Comparison of ENCODE assay signal across 8 mouse cellular contexts in genomic region chr9:60895486-60896110, GRCm38 (mm10).
DNase-seq lines count a peak whose midpoint lies in the region.

No protein-coding gene starts in this region.

- DNase-seq in urinary bladder, postnatal 36 days (ENCODE audit: low spot score in 2 of 2): peak; percentile 60 to 71
- DNase-seq in urinary bladder, postnatal 10 days (ENCODE audit: low spot score): no peak
- peak; percentile 80 to 82 for DNase-seq in cerebellum, postnatal 14 days
- DNase-seq in frontal cortex, postnatal 36 days (ENCODE audit: low spot score in 2 of 2): peak; percentile 41 to 69
- DNase-seq in kidney, postnatal 14 days: peak; percentile 77
- DNase-seq in lung, adult 18-20 months: peak; percentile 36 to 52
- peak; percentile 59 for DNase-seq in ovary, postnatal 36 days (ENCODE audit: low spot score)
- no peak for DNase-seq in c-Kit-positive CD71-positive TER-119-positive erythroid progenitor cells, embryonic 14.5 days (ENCODE audit: low spot score)

Comparison
In these comparisons a context has a peak if more than half of its experiments do, and no peak if none do; other contexts are left out.
1. DNase-seq: peak in urinary bladder, postnatal 36 days (2 of 2), cerebellum, postnatal 14 days (2 of 2), frontal cortex, postnatal 36 days (2 of 2), kidney, postnatal 14 days (single experiment), lung, adult 18-20 months (2 of 2) and ovary, postnatal 36 days (single experiment); none in urinary bladder, postnatal 10 days (single experiment) and c-Kit-positive CD71-positive TER-119-positive erythroid progenitor cells, embryonic 14.5 days (single experiment).